Mouse (Mus musculus) midbrain, postnatal 0 days (tissue): Measurements from ENCODE around the gene Vcan. TPM values are rescaled to one million over a fixed set of nuclear protein-coding genes. Genes with fewer than 3 reads are reported as not detected.

Experiments used
- ATAC-seq: fragments of 200-750 bp; cut with Nextera tagmentation; 2 replicates; pipeline ENCODE4 v1.8.0; 2017; ENCODE audit warnings: moderate number of reproducible peaks, mild to moderate bottlenecking, moderate TSS enrichment, moderate library complexity; ENCODE audit not compliant: low FRiP score
- DNase-seq: peaks from one replicate; pipeline ENCODE4 v3.0.0-alpha.2; 2015; ENCODE audit warnings: low spot score
- H3K27ac ChIP-seq: fragments of 300-500 bp; sonication (generic); 2 replicates; pipeline ENCODE4 v1.5.1; 2014; ENCODE audit warnings: low read depth, mild to moderate bottlenecking, low read length, mixed read lengths
- H3K27me3 ChIP-seq: fragments of 300-500 bp; sonication (generic); 2 replicates; pipeline ENCODE4 v1.6.1; 2014; ENCODE audit warnings: low read length, control low read depth, mixed read lengths; ENCODE audit not compliant: insufficient read depth
- H3K36me3 ChIP-seq: fragments of 300-500 bp; sonication (generic); 2 replicates; pipeline ENCODE4 v1.6.1; 2014; ENCODE audit warnings: low read length, control low read depth, mixed read lengths; ENCODE audit not compliant: insufficient read depth
- H3K4me1 ChIP-seq: fragments of 300-500 bp; sonication (generic); 2 replicates; pipeline ENCODE4 v1.6.1; 2014; ENCODE audit warnings: mild to moderate bottlenecking, control low read depth, antibody characterized with exemption, low read length, mixed read lengths; ENCODE audit not compliant: insufficient read depth
- H3K4me2 ChIP-seq: fragments of 300-500 bp; sonication (generic); 2 replicates; pipeline ENCODE4 v1.6.1; 2014; ENCODE audit warnings: low read depth, mild to moderate bottlenecking, low read length, mixed read lengths; ENCODE audit not compliant: poor library complexity, severe bottlenecking
- H3K4me3 ChIP-seq: fragments of 300-500 bp; sonication (generic); 2 replicates; pipeline ENCODE4 v1.5.1; 2014; ENCODE audit warnings: low read depth, mild to moderate bottlenecking, low read length, moderate library complexity
- H3K9ac ChIP-seq: fragments of 300-500 bp; sonication (generic); replicated peaks from 2 replicates; pipeline ENCODE4 v1.6.1; 2014; ENCODE audit warnings: mild to moderate bottlenecking, low read length, moderate library complexity, mixed read lengths; ENCODE audit not compliant: poor library complexity, severe bottlenecking
- H3K9me3 ChIP-seq: fragments of 300-500 bp; sonication (generic); 2 replicates; pipeline ENCODE4 v1.6.1; 2016; ENCODE audit warnings: low read length, control low read depth
- CTCF ChIP-seq: IDR thresholded peaks from 2 replicates; pipeline ENCODE4 v1.5.1; 2016; ENCODE audit warnings: antibody characterized with exemption, mild to moderate bottlenecking
- WGBS: fragments of 180-500 bp; shearing (Covaris S2); extraction: QIAGEN DNeasy Blood & Tissue Kit; methylation state at CpG from one replicate; pipeline ENCODE4 v1.1.7; 2014; 5-methylcytosine and 5-hydroxymethylcytosine counted together
- polyA plus RNA-seq: library from polyadenylated mRNA; unstranded; fragments of >200 nt; fragmentation: Nextera tagmentation; extraction: Ambion mirVana; gene quantifications from 2 replicates; pipeline ENCODE4 v1.2.1, GENCODE M21; 2015
- total RNA-seq: library from RNA; depleted of rRNA; stranded (reverse); fragments of >200 nt; gene quantifications from 2 replicates; pipeline ENCODE4 v1.2.3, GENCODE M21; 2014

Gene Vcan
- total and polyA plus RNA-seq, 2 experiments from 2014 or later, result 13.4 to 44.6 TPM

DNA sequence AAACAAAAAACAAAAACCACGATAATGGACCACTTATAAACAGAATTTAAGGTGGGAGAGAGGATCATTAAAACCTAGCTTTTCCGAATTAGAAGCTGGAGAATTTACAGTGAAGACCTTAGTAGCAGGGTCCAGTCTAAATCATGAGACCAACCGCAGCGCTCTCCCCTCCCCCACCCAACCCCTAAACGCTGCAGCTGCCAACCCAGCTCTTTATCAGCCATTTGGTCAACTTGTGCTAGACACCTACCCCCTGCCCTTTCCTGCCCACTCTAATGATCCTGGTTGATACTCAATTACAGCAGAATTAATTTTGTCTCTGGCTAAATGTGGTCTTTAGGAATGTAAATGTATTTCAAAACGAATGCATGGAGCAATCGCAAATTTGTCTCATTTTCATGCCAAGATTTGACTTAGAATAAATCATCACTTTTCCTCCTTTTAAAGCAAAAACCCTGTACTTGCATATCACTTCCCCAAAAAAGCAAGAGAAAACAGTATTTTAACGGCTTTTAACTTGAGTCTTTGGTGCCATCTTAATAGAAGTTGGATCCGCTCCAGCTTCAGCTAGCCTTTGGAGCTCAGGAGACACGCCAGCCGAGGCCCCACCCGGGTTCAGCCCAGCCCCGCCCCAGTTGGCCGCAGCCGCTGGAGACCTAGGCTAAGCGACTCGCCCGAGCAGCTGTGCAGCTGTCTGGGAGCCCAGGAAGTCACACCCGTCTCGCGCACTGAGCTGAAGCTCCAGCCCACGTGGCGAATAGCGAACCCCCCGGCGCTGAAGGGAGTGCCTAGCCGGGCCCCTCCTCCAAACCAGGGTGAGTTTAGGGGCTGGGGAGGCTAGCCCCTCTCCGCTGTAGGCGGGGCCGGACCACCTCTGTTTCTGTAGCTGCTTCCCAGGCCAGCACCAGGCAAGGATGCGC lies 3.3 kb downstream of the Vcan start:
- Histone ChIP-seq H3K4me3 (peak overlapping the region; percentile 70), H3K4me1 (no peaks in the 10 kb centered on the region; the same call in 1 of the 2 replicates), H3K9me3 (no peaks in the 10 kb centered on the region), H3K4me2 (peak overlapping the region; percentile 95), H3K9ac (peak overlapping the region; percentile 45), H3K27ac (0 out of 2 replicates have a peak overlapping the region, but pooled peaks have one; percentile 34), H3K36me3 (no peaks in the 10 kb centered on the region), H3K27me3 (no peaks in the 10 kb centered on the region)
- 1% methylated on average over 31 of the region's 31 CpGs for WGBS
- peak; percentile 81 for DNase-seq
- no peak for TF ChIP-seq CTCF
- ATAC-seq, result peak; percentile 52

DNA sequence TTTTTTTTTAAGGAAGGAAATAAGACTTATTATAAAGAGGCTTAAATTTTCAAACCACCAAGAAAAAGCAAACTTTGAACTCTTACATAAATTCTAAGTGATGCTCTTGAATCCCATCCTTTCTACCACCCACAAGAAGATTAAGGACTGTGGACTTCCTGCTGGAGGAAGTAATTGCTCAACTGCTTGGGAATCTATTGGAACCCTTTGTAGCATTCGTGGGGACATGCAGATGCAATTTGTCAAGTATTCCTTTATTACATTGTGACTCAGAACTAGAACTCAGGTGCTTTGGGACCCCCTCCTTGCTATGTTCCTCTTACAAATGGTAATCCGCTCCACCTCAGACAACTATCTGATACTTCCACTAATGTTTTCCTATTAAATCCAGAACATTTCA lies 4.0 kb downstream of the Vcan start:
- no peak overlapping the region for H3K27ac ChIP-seq
- DNase-seq, result no peak
- 43% methylated on average over 2 of the region's 2 CpGs for WGBS

DNA sequence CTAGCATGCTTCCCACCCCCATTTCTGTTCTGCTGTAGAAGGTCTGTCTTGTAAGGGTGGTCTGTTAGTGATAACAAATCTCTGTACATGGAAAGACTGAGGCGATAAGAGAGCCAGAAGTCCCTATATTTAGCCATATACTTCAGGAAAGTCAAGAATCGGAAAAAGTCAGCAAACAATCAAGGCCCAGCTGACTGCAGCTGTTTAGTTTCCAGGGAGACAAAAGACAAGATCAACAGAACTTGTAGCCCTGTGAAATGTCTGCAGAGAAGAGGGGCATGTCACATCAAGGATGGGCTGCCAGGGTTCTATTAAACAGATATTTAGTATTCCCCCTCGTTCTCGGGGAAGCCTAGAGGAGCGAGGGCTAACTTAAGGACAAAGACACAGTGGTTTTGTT lies 7.2 kb downstream of the Vcan start:
- no peak overlapping the region for H3K4me2 ChIP-seq
- ATAC-seq, result no peak
- no peak for DNase-seq
- no peak overlapping the region for H3K27ac ChIP-seq
- TF ChIP-seq CTCF, result no peak
- WGBS, result 70% methylated on average over 5 of the region's 5 CpGs
- H3K4me1 ChIP-seq, result no peaks in the 10 kb centered on the region
- no peaks in the 10 kb centered on the region for H3K36me3 ChIP-seq
- H3K4me3 ChIP-seq, result no peak overlapping the region
- no peak overlapping the region for H3K9ac ChIP-seq
- no peaks in the 10 kb centered on the region for H3K9me3 ChIP-seq
- no peaks in the 10 kb centered on the region for H3K27me3 ChIP-seq

More for the DNA sequence above, 4.0 kb downstream of the Vcan start:
- Histone ChIP-seq H3K4me2 (peak overlapping the region; percentile 95; the same call in 1 of the 2 replicates), H3K27me3 (no peaks in the 10 kb centered on the region), H3K9ac (no peak overlapping the region), H3K36me3 (no peaks in the 10 kb centered on the region), H3K9me3 (no peaks in the 10 kb centered on the region), H3K4me1 (no peaks in the 10 kb centered on the region; the same call in 1 of the 2 replicates), H3K4me3 (no peak overlapping the region)
- no peak for TF ChIP-seq CTCF
- no peak for ATAC-seq

DNA sequence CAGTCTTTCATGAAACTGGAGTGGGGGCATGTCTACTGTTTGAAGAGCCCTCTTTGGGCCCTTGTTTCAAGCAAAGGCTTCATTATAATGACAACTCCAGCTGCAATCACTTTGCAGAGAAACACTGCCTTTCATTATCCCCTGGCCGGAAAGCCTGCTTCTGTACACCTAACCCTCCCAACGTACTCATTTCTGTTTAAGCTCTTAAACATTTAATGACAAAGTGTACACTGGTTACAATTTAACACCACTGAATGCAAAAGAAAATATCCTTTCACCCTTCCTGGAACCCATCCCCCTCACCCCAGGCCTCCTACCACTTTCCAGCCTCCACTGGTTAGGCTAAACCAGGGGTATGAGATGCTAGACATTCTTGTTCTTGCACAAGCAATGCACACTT lies 15.8 kb downstream of the Vcan start:
- H3K4me2 ChIP-seq, result no peak overlapping the region
- ATAC-seq (no peak), DNase-seq (no peak)
- no peak overlapping the region for H3K9ac ChIP-seq
- 85% methylated on average over 2 of the region's 2 CpGs for WGBS
- no peak for TF ChIP-seq CTCF
- H3K27ac ChIP-seq, result no peak overlapping the region
- no peaks in the 10 kb centered on the region for H3K9me3 ChIP-seq
- H3K4me3 ChIP-seq, result no peak overlapping the region
- H3K36me3 ChIP-seq, result no peaks in the 10 kb centered on the region
- no peaks in the 10 kb centered on the region for H3K27me3 ChIP-seq
- no peaks in the 10 kb centered on the region for H3K4me1 ChIP-seq

DNA sequence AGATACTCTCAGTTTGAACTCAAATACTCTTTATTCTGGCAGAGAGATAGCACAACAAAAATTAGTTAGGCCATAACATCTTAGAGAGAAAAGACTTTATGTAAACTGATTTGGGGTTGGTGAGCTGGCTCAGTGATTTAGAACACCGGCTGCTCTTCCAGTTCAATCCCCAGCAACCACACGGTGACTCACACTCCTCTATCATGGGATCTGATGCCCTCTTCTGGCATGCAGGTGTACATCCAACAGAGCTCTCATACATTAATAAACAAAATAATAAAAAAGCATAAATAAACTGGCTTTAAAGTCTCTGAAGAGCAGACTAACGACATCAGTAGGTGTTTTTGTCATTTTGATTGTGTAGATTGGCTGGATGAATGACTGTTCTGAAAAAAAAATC lies 21.8 kb downstream of the Vcan start:
- WGBS, result 63% methylated on average over 3 of the region's 3 CpGs

DNA sequence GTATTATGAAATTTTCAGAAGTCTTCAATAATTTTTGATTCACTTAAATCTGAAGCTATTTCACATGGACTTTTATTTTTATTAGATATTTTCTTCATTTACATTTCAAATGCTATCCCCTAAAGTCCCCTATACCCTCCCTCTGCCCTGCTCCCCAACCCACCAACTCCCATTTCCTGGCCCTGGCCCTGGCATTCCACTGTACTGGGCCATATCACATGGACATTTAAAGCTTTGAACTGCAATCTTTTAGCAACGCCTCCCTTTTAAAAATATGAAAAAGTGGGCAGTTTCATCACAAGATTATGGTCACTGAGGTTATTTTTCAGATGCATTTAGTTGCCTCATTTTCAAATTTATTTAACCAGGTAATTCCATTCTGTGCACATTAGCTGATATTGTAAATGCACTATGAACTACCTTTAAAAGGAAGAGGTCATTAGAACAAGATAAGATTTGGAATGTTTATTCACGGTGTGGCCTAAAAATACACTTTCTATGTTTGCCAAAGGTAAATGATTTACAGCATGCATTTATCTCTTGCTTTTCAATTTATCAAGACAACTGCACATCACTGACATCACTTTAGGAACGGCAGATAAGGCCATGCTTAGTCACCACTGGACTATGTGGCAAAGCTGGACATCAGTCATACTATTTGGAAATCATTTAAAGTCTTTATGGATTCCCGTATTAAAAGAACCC lies 32.7 kb downstream of the Vcan start:
- TF ChIP-seq CTCF, result no peak
- Histone ChIP-seq H3K4me1 (no peaks in the 10 kb centered on the region), H3K4me3 (no peak overlapping the region), H3K4me2 (no peak overlapping the region), H3K9me3 (no peaks in the 10 kb centered on the region), H3K27ac (no peak overlapping the region), H3K36me3 (peaks cover 8% of the 10 kb centered on the region), H3K27me3 (no peaks in the 10 kb centered on the region), H3K9ac (no peak overlapping the region)
- WGBS, result 94% methylated on average over 4 of the region's 4 CpGs
- no peak for DNase-seq
- no peak for ATAC-seq

More for the DNA sequence above, 21.8 kb downstream of the Vcan start:
- Histone ChIP-seq H3K4me2 (no peak overlapping the region), H3K27me3 (no peaks in the 10 kb centered on the region), H3K4me1 (no peaks in the 10 kb centered on the region), H3K9me3 (no peaks in the 10 kb centered on the region), H3K4me3 (no peak overlapping the region), H3K27ac (no peak overlapping the region), H3K9ac (no peak overlapping the region), H3K36me3 (no peaks in the 10 kb centered on the region)
- DNase-seq (no peak), ATAC-seq (no peak)
- peak; percentile 35 for TF ChIP-seq CTCF
